Mouse (Mus musculus): ENCODE measurements around the gene Dgat2. TPM values are rescaled to one million over a fixed set of nuclear protein-coding genes. Genes with fewer than 3 reads are reported as not detected.

Dgat2 gene
- polyA plus RNA-seq, 1 experiment from 2014 or later: 15.0 TPM

- peaks cover 24% of the 10 kb centered on the region for H3K4me1 ChIP-seq
- no peak overlapping the region for H3K27ac ChIP-seq
- no peak overlapping the region for H3K4me2 ChIP-seq (replicated peaks)
- ATAC-seq (ENCODE audit: low FRiP score, low read depth): no peak
- no peaks in the 10 kb centered on the region for H3K27me3 ChIP-seq
- no peak overlapping the region for H3K9ac ChIP-seq
- H3K36me3 ChIP-seq: no peaks in the 10 kb centered on the region
- H3K4me3 ChIP-seq: no peak overlapping the region
- no peaks in the 10 kb centered on the region for H3K9me3 ChIP-seq
- 69% methylated on average over 11 of the region's 11 CpGs for WGBS
Observed at GRCm38 (mm10) chr7:99144616-99145015, 37.9 kb downstream of the Dgat2 start.

- no peaks in the 10 kb centered on the region for H3K36me3 ChIP-seq
- no peaks in the 10 kb centered on the region for H3K27me3 ChIP-seq
- H3K9ac ChIP-seq: no peak overlapping the region
- H3K4me2 ChIP-seq (replicated peaks): no peak overlapping the region
- no peak overlapping the region for H3K4me3 ChIP-seq
- no peak overlapping the region for H3K27ac ChIP-seq
- no peaks in the 10 kb centered on the region for H3K9me3 ChIP-seq
- H3K4me1 ChIP-seq: peaks cover 31% of the 10 kb centered on the region
- ATAC-seq (ENCODE audit: low FRiP score, low read depth): no peak
- WGBS: 57% methylated on average over 3 of the region's 3 CpGs
Observed at GRCm38 (mm10) chr7:99143244-99143643, 39.3 kb downstream of the Dgat2 start.

GRCm38 (mm10) chr7:99141919-99142606 lies 40.5 kb downstream of the Dgat2 start:
- WGBS: 34% methylated on average over 12 of the region's 12 CpGs
- Histone ChIP-seq H3K27me3 (no peaks in the 10 kb centered on the region), H3K27ac (no peak overlapping the region), H3K9ac (peak overlapping the region; percentile 4; the same call in 1 of the 2 replicates), H3K4me2 (replicated peaks) (peak overlapping the region; percentile 82), H3K4me3 (peak overlapping the region; percentile 95), H3K9me3 (no peaks in the 10 kb centered on the region), H3K36me3 (no peaks in the 10 kb centered on the region), H3K4me1 (peaks cover 28% of the 10 kb centered on the region)
- ATAC-seq (ENCODE audit: low FRiP score, low read depth): no peak

- H3K27me3 ChIP-seq: no peaks in the 10 kb centered on the region
- H3K36me3 ChIP-seq: no peaks in the 10 kb centered on the region
- peak within 1 kb of the TSS; percentile 82 for H3K4me2 ChIP-seq (replicated peaks)
- H3K27ac ChIP-seq: peak within 1 kb of the TSS; percentile 80
- ATAC-seq (ENCODE audit: low FRiP score, low read depth): peak; percentile 98
- H3K9ac ChIP-seq: peak within 1 kb of the TSS; percentile 86
- peaks cover 25% of the 10 kb centered on the region for H3K4me1 ChIP-seq
- no peaks in the 10 kb centered on the region for H3K9me3 ChIP-seq
- WGBS: under 1% methylated on average over 51 of the region's 51 CpGs
- H3K4me3 ChIP-seq: peak within 1 kb of the TSS; percentile 95
Observed at GRCm38 (mm10) chr7:99140984-99141918, 41.3 kb downstream of the Dgat2 start, which contains the start of gene Uvrag. Gene Uvrag, minus strand, starts transcription at chr7:99141141.

- peaks cover 22% of the 10 kb centered on the region for H3K4me1 ChIP-seq
- no peaks in the 10 kb centered on the region for H3K36me3 ChIP-seq
- H3K27me3 ChIP-seq: no peaks in the 10 kb centered on the region
- H3K27ac ChIP-seq: peak overlapping the region; percentile 80
- peak overlapping the region; percentile 86 for H3K9ac ChIP-seq
- peak overlapping the region; percentile 82 for H3K4me2 ChIP-seq (replicated peaks)
- WGBS: under 1% methylated on average over 38 of the region's 39 CpGs
- ATAC-seq (ENCODE audit: low FRiP score, low read depth): peak; percentile 0; the same call in 1 of the 2 replicates
- H3K4me3 ChIP-seq: peak overlapping the region; percentile 95
- H3K9me3 ChIP-seq: no peaks in the 10 kb centered on the region
Observed at GRCm38 (mm10) chr7:99140511-99140910, 42.0 kb downstream of the Dgat2 start.

GRCm38 (mm10) chr7:99139841-99140491 lies 42.6 kb downstream of the Dgat2 start:
- no peaks in the 10 kb centered on the region for H3K27me3 ChIP-seq
- no peak for ATAC-seq (ENCODE audit: low FRiP score, low read depth)
- no peaks in the 10 kb centered on the region for H3K36me3 ChIP-seq
- peak overlapping the region; percentile 52 for H3K27ac ChIP-seq
- WGBS: 2% methylated on average over 13 of the region's 13 CpGs
- peaks cover 19% of the 10 kb centered on the region for H3K4me1 ChIP-seq
- H3K9ac ChIP-seq: peak overlapping the region; percentile 86
- H3K4me3 ChIP-seq: peak overlapping the region; percentile 95
- peak overlapping the region; percentile 82 for H3K4me2 ChIP-seq (replicated peaks)
- no peaks in the 10 kb centered on the region for H3K9me3 ChIP-seq

GRCm38 (mm10) chr7:99137541-99137940 lies 45.0 kb downstream of the Dgat2 start:
- no peaks in the 10 kb centered on the region for H3K36me3 ChIP-seq
- no peak overlapping the region for H3K9ac ChIP-seq
- H3K4me2 ChIP-seq (replicated peaks): no peak overlapping the region
- no peak overlapping the region for H3K4me3 ChIP-seq
- H3K27me3 ChIP-seq: no peaks in the 10 kb centered on the region
- WGBS: 96% methylated on average over 4 of the region's 4 CpGs
- no peak for ATAC-seq (ENCODE audit: low FRiP score, low read depth)
- no peak overlapping the region for H3K27ac ChIP-seq
- H3K4me1 ChIP-seq: peaks cover 21% of the 10 kb centered on the region
- H3K9me3 ChIP-seq: no peaks in the 10 kb centered on the region

GRCm38 (mm10) chr7:99136789-99137188 lies 45.7 kb downstream of the Dgat2 start:
- H3K36me3 ChIP-seq: no peaks in the 10 kb centered on the region
- 54% methylated on average over 6 of the region's 6 CpGs for WGBS
- H3K9me3 ChIP-seq: no peaks in the 10 kb centered on the region
- H3K4me1 ChIP-seq: peaks cover 20% of the 10 kb centered on the region
- no peak overlapping the region for H3K4me3 ChIP-seq
- no peaks in the 10 kb centered on the region for H3K27me3 ChIP-seq
- no peak overlapping the region for H3K27ac ChIP-seq
- no peak overlapping the region for H3K9ac ChIP-seq
- H3K4me2 ChIP-seq (replicated peaks): no peak overlapping the region
- ATAC-seq (ENCODE audit: low FRiP score, low read depth): no peak

GRCm38 (mm10) chr7:99133811-99134402 lies 48.6 kb downstream of the Dgat2 start:
- Histone ChIP-seq H3K27ac (no peak overlapping the region), H3K36me3 (no peaks in the 10 kb centered on the region), H3K9ac (no peak overlapping the region), H3K27me3 (no peaks in the 10 kb centered on the region), H3K9me3 (no peaks in the 10 kb centered on the region), H3K4me1 (peaks cover 9% of the 10 kb centered on the region), H3K4me2 (replicated peaks) (no peak overlapping the region), H3K4me3 (no peak overlapping the region)
- WGBS: 85% methylated on average over 8 of the region's 8 CpGs
- no peak for ATAC-seq (ENCODE audit: low FRiP score, low read depth)

- Histone ChIP-seq H3K36me3 (no peaks in the 10 kb centered on the region), H3K4me3 (no peak overlapping the region), H3K4me2 (replicated peaks) (no peak overlapping the region), H3K27me3 (no peaks in the 10 kb centered on the region), H3K9ac (no peak overlapping the region), H3K4me1 (peaks cover 22% of the 10 kb centered on the region), H3K9me3 (no peaks in the 10 kb centered on the region), H3K27ac (no peak overlapping the region; the same call in 1 of the 2 replicates)
- WGBS: 87% methylated on average over 9 of the region's 9 CpGs
- no peak for ATAC-seq (ENCODE audit: low FRiP score, low read depth)
Observed at GRCm38 (mm10) chr7:99132597-99132996, 49.9 kb downstream of the Dgat2 start.

GRCm38 (mm10) chr7:99131819-99132353 lies 50.6 kb downstream of the Dgat2 start:
- ATAC-seq (ENCODE audit: low FRiP score, low read depth): no peak
- Histone ChIP-seq H3K36me3 (no peaks in the 10 kb centered on the region), H3K4me3 (no peak overlapping the region), H3K9ac (no peak overlapping the region), H3K27ac (no peak overlapping the region), H3K9me3 (no peaks in the 10 kb centered on the region), H3K4me2 (replicated peaks) (no peak overlapping the region), H3K27me3 (no peaks in the 10 kb centered on the region), H3K4me1 (peaks cover 28% of the 10 kb centered on the region)
- 63% methylated on average over 6 of the region's 6 CpGs for WGBS

All from limb, embryonic 13.5 days (tissue).